Mouse (Mus musculus): ENCODE data around the gene Gm17332. TPM values are rescaled to one million over a fixed set of nuclear protein-coding genes. Genes with fewer than 3 reads are reported as not detected.

Gm17332 gene
- not detected for total RNA-seq (2023)

DNA sequence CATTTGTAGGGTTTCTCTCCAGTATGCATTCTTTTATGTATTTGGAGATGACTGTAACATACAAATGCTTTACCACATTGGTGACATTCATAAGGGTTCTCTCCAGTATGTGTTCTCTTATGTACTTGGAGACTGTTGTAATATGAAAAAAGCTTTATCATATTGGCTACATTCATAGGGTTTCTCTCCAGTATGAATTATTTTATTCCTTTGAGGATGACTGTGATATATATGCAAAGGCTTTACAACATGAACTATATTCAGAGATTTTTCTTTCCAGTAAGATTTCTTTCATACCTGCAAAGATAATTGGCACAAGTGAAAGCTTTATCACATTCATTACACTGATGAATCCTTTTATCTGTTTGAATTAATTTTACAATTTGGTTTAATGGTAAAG is at the start of gene Gm17332:
Gene Gm17332, minus strand, starts transcription at position 101 of the 400 bp plus-strand sequence.

Other genes with a start within 250 kb of the Gm17332 start
- 10 to 100 TPM; 35.9 to 39.4 TPM for gene Erlec1, start 228.1 kb downstream of the Gm17332 start, total RNA-seq (2023)
- gene Chac2, start 196.1 kb downstream of the Gm17332 start, total RNA-seq (2023), result 1 to 10 TPM; 1.2 to 1.3 TPM
- gene Stc2, start 187.6 kb upstream of the Gm17332 start, total RNA-seq (2023), result 1 to 10 TPM in 1 of 2 experiments, under 1 TPM in 1; 0.56 to 1.8 TPM

Data from T-cell, adult 66 days (primary cell).